Mouse (Mus musculus) liver, embryonic 14.5 days (tissue): ENCODE measurements around the gene Dclre1a. TPM values are rescaled to one million over a fixed set of nuclear protein-coding genes. Genes with fewer than 3 reads are reported as not detected.
"Not testable (repeated sequence)": the region's sequence is repeated elsewhere in the genome, so short reads cannot be mapped to it uniquely, and the experiment has no call there.

Source experiments
- ATAC-seq: fragments of 200-750 bp; cut with Nextera tagmentation; 2 replicates; pipeline ENCODE4 v1.8.0; 2017; ENCODE audit warnings: moderate number of reproducible peaks, mild to moderate bottlenecking, moderate library complexity; ENCODE audit not compliant: insufficient read depth
- DNase-seq, 3 experiments: peaks; one replicate each; pipeline ENCODE4 v3.0.0-alpha.2; 2012 to 2013; ENCODE audit warnings: low read depth in 3 of 3, low spot score in 3 of 3
- H3K27ac ChIP-seq: fragments of 300-500 bp; sonication (generic); 2 replicates; pipeline ENCODE4 v1.5.1; 2014; ENCODE audit warnings: moderate library complexity, mild to moderate bottlenecking, control low read depth, inconsistent platforms
- H3K27me3 ChIP-seq: fragments of 300-500 bp; sonication (generic); 2 replicates; pipeline ENCODE4 v1.6.1; 2014; ENCODE audit warnings: mild to moderate bottlenecking, low read length, moderate library complexity; ENCODE audit not compliant: control insufficient read depth, insufficient read depth
- H3K36me3 ChIP-seq: fragments of 300-500 bp; sonication (generic); replicated peaks from 2 replicates; pipeline ENCODE4 v1.6.1; 2014; ENCODE audit warnings: low read depth; ENCODE audit not compliant: control insufficient read depth, insufficient read depth
- H3K4me1 ChIP-seq, 2 experiments: fragments of 200-500 bp in 1 of 2; fragments of 300-500 bp in 1 of 2; sonication (generic) in 1 of 2; replicated peaks; 2 replicates each; pipeline ENCODE4 v1.6.1; 2012 to 2014; ENCODE audit warnings: antibody characterized with exemption in 1 of 2, inconsistent platforms in 1 of 2, low read length in 1 of 2; ENCODE audit not compliant: control insufficient read depth in 2 of 2, insufficient read depth in 2 of 2
- H3K4me2 ChIP-seq: fragments of 300-500 bp; sonication (generic); 2 replicates; pipeline ENCODE4 v1.6.1; 2014; ENCODE audit warnings: low read depth, mild to moderate bottlenecking, control low read depth, moderate library complexity
- H3K4me3 ChIP-seq, 2 experiments: fragments of 200-500 bp in 1 of 2; fragments of 300-500 bp in 1 of 2; sonication (generic) in 1 of 2; 2 replicates each; pipeline ENCODE4 v1.5.1; 2012 to 2014; ENCODE audit warnings: low read depth in 2 of 2, low read length in 2 of 2, mild to moderate bottlenecking in 2 of 2, control low read depth in 1 of 2, inconsistent platforms in 1 of 2, moderate library complexity in 1 of 2; ENCODE audit not compliant: insufficient read depth in 1 of 2
- H3K9ac ChIP-seq: fragments of 300-500 bp; sonication (generic); replicated peaks from 2 replicates; pipeline ENCODE4 v1.6.1; 2014; ENCODE audit warnings: mild to moderate bottlenecking, control low read depth, moderate library complexity
- H3K9me3 ChIP-seq: fragments of 300-500 bp; sonication (generic); 2 replicates; pipeline ENCODE4 v1.6.1; 2016; ENCODE audit warnings: low read length, mixed read lengths; ENCODE audit not compliant: control insufficient read depth
- CTCF ChIP-seq: IDR thresholded peaks from 2 replicates; pipeline ENCODE4 v1.5.1; 2016; ENCODE audit warnings: antibody characterized with exemption, low read depth, control low read depth
- EP300 ChIP-seq: IDR thresholded peaks from 2 replicates; pipeline ENCODE4 v1.6.1; 2016; ENCODE audit warnings: antibody characterized with exemption, low read depth
- WGBS: fragments of 180-500 bp; shearing (Covaris S2); extraction: QIAGEN DNeasy Blood & Tissue Kit; methylation state at CpG from one replicate; pipeline ENCODE4 v1.1.7; 2014; ENCODE audit not compliant: insufficient replicate concordance; 5-methylcytosine and 5-hydroxymethylcytosine counted together
- polyA plus RNA-seq, 2 experiments: library from polyadenylated mRNA; depleted of rRNA in 1 of 2; stranded (reverse) in 1 of 2; unstranded in 1 of 2; fragments of >200 nt; fragmentation: Nextera tagmentation in 1 of 2; extraction: Ambion mirVana in 1 of 2; gene quantifications; 2 replicates each; pipeline versions ENCODE4 v1.2.1 to v1.2.3; 2012 to 2014

Dclre1a gene
- polyA plus RNA-seq, 2 experiments: 12.0 to 17.9 TPM

DNA sequence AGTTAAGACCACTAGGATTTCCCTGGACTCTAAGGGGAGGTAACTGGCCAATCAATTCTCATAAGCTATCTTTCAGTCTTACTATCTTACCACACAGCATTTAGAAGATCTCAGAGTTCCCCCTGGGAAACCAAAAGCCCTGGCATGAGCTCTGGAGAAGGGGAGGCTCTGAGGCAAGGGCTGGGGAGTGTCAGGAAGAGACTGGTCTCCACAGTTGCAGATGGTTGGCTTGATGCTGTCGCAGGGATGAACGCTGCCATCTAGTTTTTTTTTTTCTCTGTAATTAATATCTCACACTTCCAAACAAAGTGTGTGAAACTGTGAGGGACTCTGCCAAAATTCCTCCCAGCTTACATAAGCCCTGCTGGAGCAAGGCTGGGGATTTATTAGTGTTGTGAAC, 53.9 kb downstream of the Dclre1a start:
- H3K27ac ChIP-seq, H3K36me3 ChIP-seq, DNase-seq, H3K4me1 ChIP-seq, H3K9ac ChIP-seq, ATAC-seq, H3K4me3 ChIP-seq, H3K4me2 ChIP-seq, H3K27me3 ChIP-seq, H3K9me3 ChIP-seq: not testable (repeated sequence)
- no CpG with 5 or more reads among the region's 2 CpGs for WGBS

DNA sequence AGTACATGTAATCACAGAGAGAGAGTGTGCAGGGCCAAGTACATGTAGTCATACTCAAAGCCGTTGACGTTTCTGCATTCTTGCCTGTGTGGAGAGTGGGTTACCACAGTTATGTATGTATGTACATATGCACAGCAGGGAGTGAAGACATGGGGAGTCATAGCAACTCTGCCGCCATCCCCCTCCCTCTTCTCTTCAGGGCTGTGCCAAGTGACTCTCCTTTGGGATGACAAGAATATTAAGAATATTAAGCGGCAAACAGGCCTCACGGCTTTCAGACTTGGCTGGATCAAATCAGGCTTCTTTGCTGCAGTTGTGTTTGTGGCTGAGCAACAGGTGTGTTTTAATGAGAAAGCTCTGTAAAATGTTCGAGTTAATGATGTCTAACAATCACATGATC, 58.4 kb downstream of the Dclre1a start:
- DNase-seq (no peak), ATAC-seq (no peak)
- Histone ChIP-seq H3K36me3 (no peaks in the 10 kb centered on the region), H3K4me2 (no peak overlapping the region), H3K27ac (no peak overlapping the region), H3K9ac (no peak overlapping the region), H3K9me3 (no peaks in the 10 kb centered on the region), H3K4me1 (peaks cover 0 to 4% of the 10 kb centered on the region in 2 experiments; a peak in 2 of 4 replicates), H3K4me3 (no peak overlapping the region), H3K27me3 (no peaks in the 10 kb centered on the region)
- whole genome bisulfite sequencing: 70% methylated on average over 6 of the region's 6 CpGs
- TF ChIP-seq CTCF: no peak
- TF ChIP-seq EP300: no peak

DNA sequence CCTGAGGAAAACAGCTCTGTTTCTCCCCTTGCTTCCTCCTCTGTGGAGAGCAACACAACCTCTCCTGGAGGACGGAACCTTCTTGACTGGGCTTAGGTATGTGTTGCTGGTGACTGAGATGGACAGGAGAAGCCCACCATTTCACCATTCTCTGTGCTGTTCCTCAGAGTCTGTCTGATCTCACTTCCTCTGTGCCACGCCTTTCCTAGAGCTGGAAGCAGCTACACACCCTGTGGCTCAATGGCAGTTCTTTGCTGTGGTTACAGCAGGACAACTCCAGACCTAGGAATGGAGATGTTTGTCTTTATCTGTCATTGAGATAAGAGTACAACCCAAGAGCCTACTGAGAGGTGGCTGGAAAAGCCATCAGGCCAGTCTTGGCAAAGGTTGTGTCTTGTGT, 60.7 kb downstream of the Dclre1a start:
- 54% methylated on average over 2 of the region's 2 CpGs for WGBS
- no peak for TF ChIP-seq EP300
- no peak for TF ChIP-seq CTCF
- ATAC-seq: no peak

DNA sequence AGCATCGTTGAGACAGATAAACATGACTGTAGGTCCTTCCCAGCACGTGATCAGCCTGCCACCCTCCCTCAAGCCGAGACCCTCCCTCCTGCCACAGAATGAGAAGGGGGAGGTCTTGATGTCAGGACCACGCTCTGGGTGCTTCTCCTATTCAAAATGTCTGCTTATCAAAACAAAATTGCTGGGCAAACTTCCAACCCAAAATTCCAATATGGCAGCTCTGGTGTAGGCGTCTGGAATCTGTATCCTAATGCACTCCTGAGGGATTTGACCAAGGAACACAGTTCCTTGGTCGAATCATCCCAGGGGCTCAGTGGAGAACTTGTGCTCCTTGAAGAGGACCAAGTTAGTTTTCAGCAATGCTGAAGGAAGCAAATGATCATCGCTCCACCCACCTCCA, 61.1 kb downstream of the Dclre1a start:
- no peaks in the 10 kb centered on the region for H3K36me3 ChIP-seq
- H3K9me3 ChIP-seq: no peaks in the 10 kb centered on the region
- no peak for ATAC-seq
- H3K9ac ChIP-seq: no peak overlapping the region
- no peak overlapping the region for H3K27ac ChIP-seq
- DNase-seq: no peak
- WGBS: 54% methylated on average over 7 of the region's 7 CpGs
- H3K4me1 ChIP-seq: peaks cover 0 to 4% of the 10 kb centered on the region in 2 experiments; a peak in 2 of 4 replicates
- no peak for TF ChIP-seq CTCF
- TF ChIP-seq EP300: no peak
- H3K4me2 ChIP-seq: no peak overlapping the region
- H3K27me3 ChIP-seq: no peaks in the 10 kb centered on the region
- H3K4me3 ChIP-seq: no peak overlapping the region

More for the DNA sequence above, 60.7 kb downstream of the Dclre1a start:
- Histone ChIP-seq H3K27ac (no peak overlapping the region), H3K4me2 (no peak overlapping the region), H3K4me1 (peaks cover 0 to 4% of the 10 kb centered on the region in 2 experiments; a peak in 2 of 4 replicates), H3K9me3 (no peaks in the 10 kb centered on the region), H3K27me3 (no peaks in the 10 kb centered on the region), H3K9ac (no peak overlapping the region), H3K36me3 (no peaks in the 10 kb centered on the region), H3K4me3 (no peak overlapping the region)
- DNase-seq: no peak

DNA sequence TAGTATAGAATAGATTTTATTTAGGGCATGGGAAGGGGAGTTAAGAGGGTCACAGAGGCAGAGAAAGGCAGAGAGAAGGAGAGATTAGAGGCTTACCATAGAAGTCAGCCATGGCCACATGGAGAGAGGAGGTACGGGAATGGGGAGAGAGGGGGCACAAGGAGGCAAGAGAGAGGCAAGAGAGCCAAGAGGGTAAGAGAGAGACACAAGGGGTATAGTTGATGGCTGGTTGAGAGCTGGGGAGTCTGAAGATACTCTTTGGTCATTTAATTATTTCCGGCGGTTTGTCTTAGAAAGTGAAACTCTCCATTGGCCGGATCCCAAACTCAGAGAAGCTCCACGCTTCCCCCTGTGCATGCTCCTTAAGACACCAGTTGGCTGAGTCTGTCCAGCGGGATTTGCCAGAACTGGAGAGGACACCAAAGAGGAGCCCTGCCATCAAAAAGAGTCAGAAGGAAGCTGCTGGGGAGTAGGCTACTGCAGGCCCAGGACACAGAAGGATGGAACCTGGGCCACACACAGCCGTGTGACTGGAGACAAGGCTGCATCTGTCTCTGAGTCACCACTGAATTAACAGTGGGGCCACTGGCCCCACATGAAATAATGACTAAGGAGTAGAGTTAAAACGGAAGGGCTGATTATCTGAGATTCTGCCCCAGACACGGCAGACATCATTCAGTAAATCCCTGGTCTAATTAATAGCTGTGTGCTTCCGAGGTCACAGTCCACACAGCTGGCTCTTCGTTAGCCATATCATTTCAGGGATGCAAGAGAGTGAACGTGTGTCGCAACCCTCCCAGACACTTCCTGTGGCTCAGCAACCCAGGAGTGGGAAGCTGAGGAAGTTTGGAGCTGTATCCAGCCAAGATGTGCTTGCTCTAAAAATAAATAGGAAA, 62.4 kb downstream of the Dclre1a start:
- WGBS: 43% methylated on average over 13 of the region's 13 CpGs
- H3K27me3 ChIP-seq: no peaks in the 10 kb centered on the region
- H3K36me3 ChIP-seq: no peaks in the 10 kb centered on the region
- H3K9ac ChIP-seq: no peak overlapping the region
- DNase-seq (no peak), ATAC-seq (no peak)
- no peak overlapping the region for H3K4me2 ChIP-seq
- TF ChIP-seq EP300: no peak
- TF ChIP-seq CTCF: no peak
- no peak overlapping the region for H3K27ac ChIP-seq
- H3K9me3 ChIP-seq: no peaks in the 10 kb centered on the region
- peaks cover 0 to 4% of the 10 kb centered on the region in 2 experiments; a peak in 2 of 4 replicates for H3K4me1 ChIP-seq
- no peak overlapping the region for H3K4me3 ChIP-seq
